29 mouse cellular contexts compared by ENCODE assay signal in genomic region chr5:143034108-143034507, GRCm38 (mm10).
DNase-seq lines count a peak whose midpoint lies in the region; ATAC-seq and TF ChIP-seq lines count a peak whose summit lies in the region.
"Had no signal": no experiment of that assay in that cellular context is flagged by ENCODE, and none has a peak within 500 bp of the region (broad histone marks: within the 10 kb centered on the region; RNA-seq: fewer than 3 reads in every experiment).

No protein-coding gene starts in this region.

- H3K9me3 ChIP-seq in heart, embryonic 14.5 days (ENCODE audit: control insufficient read depth, low read length) = no peaks in the 10 kb centered on the region
- no peaks in the 10 kb centered on the region for H3K9me3 ChIP-seq in liver, embryonic 13.5 days (replicated peaks)
- no peaks in the 10 kb centered on the region for H3K9me3 ChIP-seq in CH12.LX (replicated peaks; ENCODE audit: low read length)
- H3K9me3 ChIP-seq: embryonic facial prominence, embryonic 10.5 days; embryonic facial prominence, embryonic 15.5 days; forebrain, embryonic 12.5 days; hindbrain, embryonic 13.5 days; limb, embryonic 10.5 days; limb, embryonic 15.5 days; midbrain, embryonic 15.5 days had no signal

- ATAC-seq in heart, embryonic 14.5 days (ENCODE audit: insufficient number of reproducible peaks, insufficient read depth, low FRiP score, low read depth) = peak; percentile 55; the same call in 1 of the 2 replicates
- no peak for ATAC-seq in liver, embryonic 13.5 days (ENCODE audit: low read depth)
- ATAC-seq: forebrain, postnatal 0 days; intestine, embryonic 16.5 days; midbrain, embryonic 15.5 days had no signal

- no peak for DNase-seq in heart, adult 2 months
- no peak for DNase-seq in heart, postnatal 4 days
- DNase-seq in heart, postnatal 25 days (ENCODE audit: low spot score) = no peak
- no peak for DNase-seq in liver, embryonic 13.5 days
- DNase-seq in liver = no peak
- no peak for DNase-seq in CH12.LX (ENCODE audit: extremely low read depth)
- no peak for DNase-seq in embryo, embryonic 11 days
- DNase-seq: adrenal gland, adult 8-10 months; cerebellum, adult 2 months; cerebellum, postnatal 14 days; forebrain, postnatal 0 days; kidney, adult 8-10 months; kidney, postnatal 4 days; lung, postnatal 36 days; right cerebral cortex, adult 18-20 months; spleen, adult 18-20 months; thymus, adult 18-20 months; thymus, postnatal 25 days had no signal

- no peak overlapping the region for H3K4me2 ChIP-seq in heart, embryonic 14.5 days (ENCODE audit: low read length)
- no peak overlapping the region for H3K4me2 ChIP-seq in liver, embryonic 13.5 days
- no peak overlapping the region for H3K4me2 ChIP-seq in CH12.LX (ENCODE audit: insufficient read depth, low read depth, poor library complexity, severe bottlenecking)
- H3K4me2 ChIP-seq: embryonic facial prominence, embryonic 15.5 days; forebrain, embryonic 12.5 days; hindbrain, embryonic 13.5 days; limb, embryonic 15.5 days; midbrain, embryonic 15.5 days had no signal

- in situ Hi-C loops in CH12.LX (cut with MboI; ENCODE audit: low pct_ligation_motif_present, low pct_unique_long_range_greater_than_20kb, low sequenced_read_pairs) = no loop called here

- dilution Hi-C loops in CH12.LX (cut with MboI; ENCODE audit: extremely low pct_ligation_motif_present, extremely low pct_unique_long_range_greater_than_20kb, low sequenced_read_pairs) = no loop called here

- TF ChIP-seq CTCF in heart, adult 2 months (IDR thresholded peaks at IDR 0.05) = no peak
- no peak for TF ChIP-seq CTCF in CH12.LX (conservative IDR thresholded peaks at IDR 0.05 in 1 of 2, IDR thresholded peaks at IDR 0.05 in 1 of 2; ENCODE audit: low read depth in 2 of 2, low read length in 2 of 2)

- WGBS in heart, adult 2 months = 80% methylated on average over 3 of the region's 3 CpGs
- 30% methylated on average over 3 of the region's 3 CpGs for WGBS in heart, embryonic 14.5 days
- WGBS in liver, embryonic 13.5 days (ENCODE audit: insufficient replicate concordance) = 67% methylated on average over 3 of the region's 3 CpGs

- peaks cover 15% of the 10 kb centered on the region for H3K4me1 ChIP-seq in heart, adult 2 months (ENCODE audit: control insufficient read depth, insufficient read depth, low read length)
- peaks cover 5 to 24% of the 10 kb centered on the region in 2 experiments; a peak in 3 of 4 replicates for H3K4me1 ChIP-seq in heart, embryonic 14.5 days (ENCODE audit: control insufficient read depth in 2 of 2, insufficient read depth in 2 of 2, low read length in 2 of 2)
- peaks cover 53% of the 10 kb centered on the region for H3K4me1 ChIP-seq in liver, embryonic 13.5 days (replicated peaks)
- peaks cover 26 to 70% of the 10 kb centered on the region in 2 experiments for H3K4me1 ChIP-seq in CH12.LX (ENCODE audit: control insufficient read depth in 1 of 2, insufficient read depth in 2 of 2)
- H3K4me1 ChIP-seq: limb, embryonic 15.5 days; midbrain, embryonic 15.5 days had no signal

- H3K4me3 ChIP-seq in heart, adult 2 months = no peak overlapping the region
- H3K4me3 ChIP-seq in heart, embryonic 14.5 days (ENCODE audit: control insufficient read depth in 1 of 2, insufficient read depth in 1 of 2, low read depth in 1 of 2, low read length in 2 of 2) = no peak overlapping the region
- H3K4me3 ChIP-seq in liver, embryonic 13.5 days (replicated peaks) = no peak overlapping the region
- peak overlapping the region in 1 of 3 experiments; percentile 0 for H3K4me3 ChIP-seq in CH12.LX (replicated peaks in 1 of 3; ENCODE audit: low read depth in 2 of 3, low read length in 2 of 3, poor library complexity in 1 of 3)
- H3K4me3 ChIP-seq: embryonic facial prominence, embryonic 10.5 days; embryonic facial prominence, embryonic 15.5 days; forebrain, embryonic 12.5 days; hindbrain, embryonic 13.5 days; limb, embryonic 10.5 days; limb, embryonic 15.5 days; midbrain, embryonic 15.5 days had no signal

- intact Hi-C loops in heart, adult 2 months (cut with DNase I) = no loop called here
- intact Hi-C loops in heart, postnatal 25 days (cut with DNase I) = loop anchor here (5.0 kb wide), 1 partner anchor 37 kb away; no protein-coding TSS in a partner anchor

- no peak for TF ChIP-seq EP300 in heart, adult 2 months (IDR thresholded peaks at IDR 0.05; ENCODE audit: insufficient read depth, low read depth, low read length)
- TF ChIP-seq EP300 in CH12.LX (IDR thresholded peaks at IDR 0.05; ENCODE audit: low read length) = no peak

- no peaks in the 10 kb centered on the region for H3K27me3 ChIP-seq in heart, adult 2 months (ENCODE audit: control insufficient read depth, insufficient read depth, low read length)
- H3K27me3 ChIP-seq in heart, embryonic 14.5 days (ENCODE audit: control insufficient read depth, insufficient read depth, low read length) = no peaks in the 10 kb centered on the region
- H3K27me3 ChIP-seq in liver, embryonic 13.5 days = no peaks in the 10 kb centered on the region
- H3K27me3 ChIP-seq in CH12.LX (replicated peaks) = no peaks in the 10 kb centered on the region
- H3K27me3 ChIP-seq: embryonic facial prominence, embryonic 15.5 days; forebrain, embryonic 12.5 days; hindbrain, embryonic 13.5 days; limb, embryonic 15.5 days; midbrain, embryonic 15.5 days had no signal

- TF ChIP-seq POLR2A in heart, adult 2 months (IDR thresholded peaks at IDR 0.05; ENCODE audit: insufficient read depth, low read depth, low read length) = no peak
- no peak for TF ChIP-seq POLR2A in CH12.LX (IDR thresholded peaks at IDR 0.05; ENCODE audit: low read depth, low read length)

- H3K36me3 ChIP-seq in heart, adult 2 months (ENCODE audit: control insufficient read depth, insufficient read depth, low read length) = peaks cover 2% of the 10 kb centered on the region
- H3K36me3 ChIP-seq in heart, embryonic 14.5 days (ENCODE audit: control insufficient read depth, insufficient read depth, low read length) = 0 out of 2 replicates have a peak, but pooled peaks cover 8% of the 10 kb centered on the region
- peaks cover 19% of the 10 kb centered on the region for H3K36me3 ChIP-seq in liver, embryonic 13.5 days
- H3K36me3 ChIP-seq in CH12.LX (replicated peaks in 1 of 2; ENCODE audit: control insufficient read depth in 1 of 2, insufficient read depth in 1 of 2, low read length in 1 of 2) = peaks cover 20 to 55% of the 10 kb centered on the region in 2 experiments
- H3K36me3 ChIP-seq: hindbrain, embryonic 13.5 days; midbrain, embryonic 15.5 days had no signal

- no peaks in the 10 kb centered on the region; the same call in 1 of the 2 replicates for H3K79me2 ChIP-seq in heart, adult 2 months (replicated peaks; ENCODE audit: control insufficient read depth, insufficient read depth, low read length)
- H3K79me2 ChIP-seq in CH12.LX (replicated peaks; ENCODE audit: control insufficient read depth, extremely low read depth, insufficient read depth, poor library complexity, severe bottlenecking) = 0 out of 2 replicates have a peak, but pooled peaks cover 3% of the 10 kb centered on the region

- TF ChIP-seq RAD21 in CH12.LX (IDR thresholded peaks at IDR 0.05; ENCODE audit: low read depth, low read length) = no peak

- H3K27ac ChIP-seq in heart, adult 2 months = no peak overlapping the region
- H3K27ac ChIP-seq in heart, embryonic 14.5 days (replicated peaks in 1 of 2; ENCODE audit: control insufficient read depth in 1 of 2, insufficient read depth in 1 of 2, low read depth in 2 of 2, low read length in 2 of 2) = peak overlapping the region in 1 of 2 experiments; percentile 46; a peak in 2 of 4 replicates
- H3K27ac ChIP-seq in liver, embryonic 13.5 days = peak overlapping the region; percentile 9; the same call in 1 of the 2 replicates
- peak overlapping the region; percentile 19; the same call in 1 of the 2 replicates for H3K27ac ChIP-seq in CH12.LX (ENCODE audit: insufficient read depth, low read depth)
- H3K27ac ChIP-seq: embryonic facial prominence, embryonic 10.5 days; embryonic facial prominence, embryonic 15.5 days; forebrain, embryonic 12.5 days; hindbrain, embryonic 13.5 days; kidney, postnatal 0 days; limb, embryonic 10.5 days; midbrain, embryonic 15.5 days; stomach, postnatal 0 days had no signal

- peak overlapping the region; percentile 16; the same call in 1 of the 2 replicates for H3K9ac ChIP-seq in heart, adult 2 months (ENCODE audit: low read depth, low read length)
- H3K9ac ChIP-seq in heart, embryonic 14.5 days (ENCODE audit: low read length) = no peak overlapping the region
- H3K9ac ChIP-seq in liver, embryonic 13.5 days = no peak overlapping the region
- no peak overlapping the region for H3K9ac ChIP-seq in CH12.LX (ENCODE audit: insufficient read depth, low read depth)
- H3K9ac ChIP-seq: embryonic facial prominence, embryonic 15.5 days; forebrain, embryonic 12.5 days; forebrain, postnatal 0 days; hindbrain, embryonic 13.5 days; limb, embryonic 15.5 days; midbrain, embryonic 15.5 days had no signal

TF ChIP-seq in CH12.LX, 34 proteins besides CTCF, POLR2A, EP300 and RAD21:
- TF ChIP-seq USF1 (IDR thresholded peaks at IDR 0.05; ENCODE audit: low read depth, low read length) (no peak), KAT2A (IDR thresholded peaks at IDR 0.05; ENCODE audit: insufficient replicate concordance, low read length) (no peak), ZNF384 (IDR thresholded peaks at IDR 0.05; ENCODE audit: low read depth, low read length) (no peak), E2F4 (IDR thresholded peaks at IDR 0.05; ENCODE audit: insufficient replicate concordance, low read depth, low read length) (no peak), MAFK (IDR thresholded peaks at IDR 0.05; ENCODE audit: insufficient replicate concordance, low read length) (no peak), SMC3 (IDR thresholded peaks at IDR 0.05; ENCODE audit: low read depth, low read length) (no peak)
